Mouse (Mus musculus): ENCODE data around the gene Spata33. TPM values are rescaled to one million over a fixed set of nuclear protein-coding genes. Genes with fewer than 3 reads are reported as not detected.
"Not testable (repeated sequence)": the region's sequence is repeated elsewhere in the genome, so short reads cannot be mapped to it uniquely, and the experiment has no call there.

Spata33 gene
- polyA plus RNA-seq, 1 experiment from 2014 or later: 5.7 TPM

- Histone ChIP-seq H3K27ac (replicated peaks; ENCODE audit: low read depth, low read length) (peak within 1 kb of the TSS; percentile 89), H3K9me3 (ENCODE audit: control insufficient read depth, low read length) (no peaks in the 10 kb centered on the region), H3K4me1 (ENCODE audit: control insufficient read depth, insufficient read depth, low read length) (peaks cover 8% of the 10 kb centered on the region), H3K4me2 (ENCODE audit: low read depth, low read length) (peak within 1 kb of the TSS; percentile 81), H3K36me3 (ENCODE audit: control insufficient read depth, insufficient read depth, low read length) (peaks cover 32% of the 10 kb centered on the region), H3K9ac (ENCODE audit: low read depth, low read length) (peak within 1 kb of the TSS; percentile 92), H3K27me3 (replicated peaks; ENCODE audit: control insufficient read depth, insufficient read depth, low read length) (no peaks in the 10 kb centered on the region), H3K4me3 (ENCODE audit: low read depth, low read length) (peak within 1 kb of the TSS; percentile 85)
- ATAC-seq (ENCODE audit: low read depth) (peak; percentile 93), DNase-seq (ENCODE audit: low spot score) (peak; percentile 95)
- WGBS: 3% methylated on average over 51 of the region's 59 CpGs
Observed at GRCm38 (mm10) chr8:123224278-123225266, 11.9 kb downstream of the Spata33 start, which contains the start of gene Cdk10. Cdk10 (plus strand) TSS chr8:123224842.

DNA sequence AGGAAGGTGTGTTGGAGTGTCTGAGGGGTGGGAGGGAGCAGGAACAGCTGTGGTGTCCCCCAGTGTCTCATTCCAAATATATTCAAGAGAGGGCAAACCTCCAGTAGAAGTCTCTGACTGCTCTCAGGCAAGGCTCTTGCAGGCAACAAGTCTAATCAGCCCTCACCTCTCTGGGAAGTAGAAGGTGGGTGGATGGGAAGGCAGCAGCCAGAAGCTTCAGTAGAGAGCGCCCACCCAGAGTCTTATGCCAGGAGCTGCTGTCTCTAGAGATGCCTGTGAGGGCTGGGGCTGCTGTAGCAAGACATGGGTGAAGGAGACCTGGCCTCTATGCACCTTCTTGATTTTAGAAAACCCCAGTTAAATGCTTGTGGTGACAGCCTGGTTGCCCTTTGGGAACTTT is 15.8 kb downstream of the Spata33 start:
- 86% methylated on average over 1 of the region's 1 CpGs for WGBS

GRCm38 (mm10) chr8:123230326-123230725 is 17.7 kb downstream of the Spata33 start:
- H3K4me2 ChIP-seq (ENCODE audit: low read depth, low read length); H3K9ac ChIP-seq (ENCODE audit: low read depth, low read length); H3K4me3 ChIP-seq (ENCODE audit: low read depth, low read length); H3K27ac ChIP-seq (replicated peaks; ENCODE audit: low read depth, low read length); H3K9me3 ChIP-seq (ENCODE audit: control insufficient read depth, low read length); DNase-seq (ENCODE audit: low spot score); ATAC-seq (ENCODE audit: low read depth); H3K27me3 ChIP-seq (replicated peaks; ENCODE audit: control insufficient read depth, insufficient read depth, low read length); H3K4me1 ChIP-seq (ENCODE audit: control insufficient read depth, insufficient read depth, low read length): not testable (repeated sequence)
- WGBS: 85% methylated on average over 5 of the region's 11 CpGs
- peaks cover 32% of the 10 kb centered on the region for H3K36me3 ChIP-seq (ENCODE audit: control insufficient read depth, insufficient read depth, low read length)

More for the DNA sequence above, 15.8 kb downstream of the Spata33 start:
- ATAC-seq (ENCODE audit: low read depth) (no peak), DNase-seq (ENCODE audit: low spot score) (no peak)
- Histone ChIP-seq H3K4me2 (ENCODE audit: low read depth, low read length) (no peak overlapping the region), H3K27me3 (replicated peaks; ENCODE audit: control insufficient read depth, insufficient read depth, low read length) (no peaks in the 10 kb centered on the region), H3K9me3 (ENCODE audit: control insufficient read depth, low read length) (no peaks in the 10 kb centered on the region), H3K4me3 (ENCODE audit: low read depth, low read length) (no peak overlapping the region), H3K36me3 (ENCODE audit: control insufficient read depth, insufficient read depth, low read length) (peaks cover 32% of the 10 kb centered on the region), H3K4me1 (ENCODE audit: control insufficient read depth, insufficient read depth, low read length) (peaks cover 8% of the 10 kb centered on the region), H3K9ac (ENCODE audit: low read depth, low read length) (no peak overlapping the region), H3K27ac (replicated peaks; ENCODE audit: low read depth, low read length) (no peak overlapping the region)

DNA sequence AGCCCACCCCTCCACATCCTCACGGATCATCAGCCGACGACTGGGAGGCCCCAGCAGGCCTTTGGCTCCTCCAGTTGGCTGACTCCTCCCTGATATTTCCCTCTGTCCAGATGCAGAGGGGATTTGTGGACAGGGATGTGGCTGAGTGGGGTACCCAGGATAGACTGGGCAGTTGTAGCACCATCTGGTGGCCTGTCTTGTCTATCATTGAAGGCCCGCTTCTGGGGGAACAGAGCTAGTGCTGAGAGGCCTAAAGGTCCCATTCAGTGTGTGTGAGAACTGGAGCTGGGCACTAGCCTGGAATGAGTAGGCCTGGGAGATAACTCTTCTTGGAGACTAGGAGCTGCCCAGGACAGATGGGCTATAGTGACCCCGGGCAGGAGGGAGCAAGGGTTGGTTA is 19.1 kb downstream of the Spata33 start:
- no peak for DNase-seq (ENCODE audit: low spot score)
- no peak overlapping the region for H3K4me2 ChIP-seq (ENCODE audit: low read depth, low read length)
- H3K9me3 ChIP-seq (ENCODE audit: control insufficient read depth, low read length): no peaks in the 10 kb centered on the region
- no peak overlapping the region for H3K27ac ChIP-seq (replicated peaks; ENCODE audit: low read depth, low read length)
- H3K9ac ChIP-seq (ENCODE audit: low read depth, low read length): no peak overlapping the region; the same call in 1 of the 2 replicates
- peaks cover 8% of the 10 kb centered on the region for H3K27me3 ChIP-seq (replicated peaks; ENCODE audit: control insufficient read depth, insufficient read depth, low read length)
- 0 out of 2 replicates have a peak, but pooled peaks cover 6% of the 10 kb centered on the region for H3K4me1 ChIP-seq (ENCODE audit: control insufficient read depth, insufficient read depth, low read length)
- peaks cover 28% of the 10 kb centered on the region for H3K36me3 ChIP-seq (ENCODE audit: control insufficient read depth, insufficient read depth, low read length)
- no peak overlapping the region for H3K4me3 ChIP-seq (ENCODE audit: low read depth, low read length)
- no peak for ATAC-seq (ENCODE audit: low read depth)
- 60% methylated on average over 5 of the region's 5 CpGs for WGBS

GRCm38 (mm10) chr8:123232553-123232952 is 19.9 kb downstream of the Spata33 start:
- no peak overlapping the region for H3K4me3 ChIP-seq (ENCODE audit: low read depth, low read length)
- WGBS: 43% methylated on average over 7 of the region's 7 CpGs
- H3K4me2 ChIP-seq (ENCODE audit: low read depth, low read length): no peak overlapping the region
- H3K27me3 ChIP-seq (replicated peaks; ENCODE audit: control insufficient read depth, insufficient read depth, low read length): peaks cover 8% of the 10 kb centered on the region
- H3K36me3 ChIP-seq (ENCODE audit: control insufficient read depth, insufficient read depth, low read length): peaks cover 19% of the 10 kb centered on the region
- no peaks in the 10 kb centered on the region for H3K9me3 ChIP-seq (ENCODE audit: control insufficient read depth, low read length)
- H3K27ac ChIP-seq (replicated peaks; ENCODE audit: low read depth, low read length): no peak overlapping the region
- DNase-seq (ENCODE audit: low spot score) (no peak), ATAC-seq (ENCODE audit: low read depth) (no peak)
- H3K4me1 ChIP-seq (ENCODE audit: control insufficient read depth, insufficient read depth, low read length): 0 out of 2 replicates have a peak, but pooled peaks cover 6% of the 10 kb centered on the region
- H3K9ac ChIP-seq (ENCODE audit: low read depth, low read length): no peak overlapping the region

GRCm38 (mm10) chr8:123233300-123233699 is 20.7 kb downstream of the Spata33 start:
- Histone ChIP-seq H3K9ac (ENCODE audit: low read depth, low read length) (no peak overlapping the region), H3K4me3 (ENCODE audit: low read depth, low read length) (no peak overlapping the region), H3K4me1 (ENCODE audit: control insufficient read depth, insufficient read depth, low read length) (0 out of 2 replicates have a peak, but pooled peaks cover 6% of the 10 kb centered on the region), H3K27ac (replicated peaks; ENCODE audit: low read depth, low read length) (no peak overlapping the region), H3K4me2 (ENCODE audit: low read depth, low read length) (no peak overlapping the region), H3K9me3 (ENCODE audit: control insufficient read depth, low read length) (no peaks in the 10 kb centered on the region), H3K36me3 (ENCODE audit: control insufficient read depth, insufficient read depth, low read length) (0 out of 2 replicates have a peak, but pooled peaks cover 12% of the 10 kb centered on the region), H3K27me3 (replicated peaks; ENCODE audit: control insufficient read depth, insufficient read depth, low read length) (peaks cover 8% of the 10 kb centered on the region)
- DNase-seq (ENCODE audit: low spot score) (no peak), ATAC-seq (ENCODE audit: low read depth) (peak; percentile 10; the same call in 1 of the 2 replicates)
- 57% methylated on average over 12 of the region's 13 CpGs for WGBS

- DNase-seq (ENCODE audit: low spot score): no peak
- 78% methylated on average over 7 of the region's 11 CpGs for WGBS
- Histone ChIP-seq H3K9me3 (ENCODE audit: control insufficient read depth, low read length) (no peaks in the 10 kb centered on the region), H3K27me3 (replicated peaks; ENCODE audit: control insufficient read depth, insufficient read depth, low read length) (peaks cover 8% of the 10 kb centered on the region), H3K36me3 (ENCODE audit: control insufficient read depth, insufficient read depth, low read length) (0 out of 2 replicates have a peak, but pooled peaks cover 7% of the 10 kb centered on the region), H3K4me3 (ENCODE audit: low read depth, low read length) (no peak overlapping the region), H3K4me2 (ENCODE audit: low read depth, low read length) (no peak overlapping the region), H3K27ac (replicated peaks; ENCODE audit: low read depth, low read length) (no peak overlapping the region), H3K4me1 (ENCODE audit: control insufficient read depth, insufficient read depth, low read length) (0 out of 2 replicates have a peak, but pooled peaks cover 6% of the 10 kb centered on the region), H3K9ac (ENCODE audit: low read depth, low read length) (no peak overlapping the region)
- no peak for ATAC-seq (ENCODE audit: low read depth)
Observed at GRCm38 (mm10) chr8:123233760-123234159, 21.1 kb downstream of the Spata33 start.

DNA sequence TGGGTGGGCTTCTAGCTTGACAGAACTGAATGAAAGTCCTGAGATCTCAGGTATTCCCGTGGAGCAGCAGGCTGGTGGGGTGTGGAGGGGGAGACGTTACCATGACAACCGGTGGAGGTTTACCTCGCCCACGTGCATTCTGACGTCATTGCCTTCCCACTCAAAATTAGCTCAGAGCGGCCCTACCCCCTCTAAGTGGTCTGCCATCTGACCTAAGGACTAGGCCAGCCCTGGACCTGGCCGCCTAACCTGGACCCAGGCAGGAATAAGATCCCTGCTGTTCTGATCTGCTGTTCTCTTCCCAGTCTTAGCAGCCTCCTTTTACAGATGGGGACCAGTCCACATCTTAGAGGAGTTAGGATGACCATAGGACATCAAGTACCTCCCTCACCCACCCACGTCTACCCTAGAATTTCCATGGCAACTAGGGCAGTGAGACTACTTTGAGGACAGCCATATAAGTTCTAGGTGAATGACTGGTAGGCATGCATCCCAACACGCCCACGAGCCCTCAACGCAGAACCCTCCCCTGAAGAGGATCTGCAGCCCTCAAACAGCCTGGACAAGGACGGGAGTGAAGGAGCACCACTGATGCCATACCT is 22.4 kb downstream of the Spata33 start:
- no peaks in the 10 kb centered on the region for H3K36me3 ChIP-seq (ENCODE audit: control insufficient read depth, insufficient read depth, low read length)
- no peak for DNase-seq (ENCODE audit: low spot score)
- WGBS: 34% methylated on average over 9 of the region's 13 CpGs
- H3K4me3 ChIP-seq (ENCODE audit: low read depth, low read length): peak overlapping the region; percentile 61
- H3K9ac ChIP-seq (ENCODE audit: low read depth, low read length): peak overlapping the region; percentile 66
- H3K27ac ChIP-seq (replicated peaks; ENCODE audit: low read depth, low read length): no peak overlapping the region
- H3K9me3 ChIP-seq (ENCODE audit: control insufficient read depth, low read length): no peaks in the 10 kb centered on the region
- H3K27me3 ChIP-seq (replicated peaks; ENCODE audit: control insufficient read depth, insufficient read depth, low read length): peaks cover 8% of the 10 kb centered on the region
- ATAC-seq (ENCODE audit: low read depth): peak; percentile 0; the same call in 1 of the 2 replicates
- 0 out of 2 replicates have a peak, but pooled peaks cover 6% of the 10 kb centered on the region for H3K4me1 ChIP-seq (ENCODE audit: control insufficient read depth, insufficient read depth, low read length)
- H3K4me2 ChIP-seq (ENCODE audit: low read depth, low read length): peak overlapping the region; percentile 85

Measured in embryonic facial prominence, embryonic 14.5 days (tissue).